In the genomic region with DNA sequence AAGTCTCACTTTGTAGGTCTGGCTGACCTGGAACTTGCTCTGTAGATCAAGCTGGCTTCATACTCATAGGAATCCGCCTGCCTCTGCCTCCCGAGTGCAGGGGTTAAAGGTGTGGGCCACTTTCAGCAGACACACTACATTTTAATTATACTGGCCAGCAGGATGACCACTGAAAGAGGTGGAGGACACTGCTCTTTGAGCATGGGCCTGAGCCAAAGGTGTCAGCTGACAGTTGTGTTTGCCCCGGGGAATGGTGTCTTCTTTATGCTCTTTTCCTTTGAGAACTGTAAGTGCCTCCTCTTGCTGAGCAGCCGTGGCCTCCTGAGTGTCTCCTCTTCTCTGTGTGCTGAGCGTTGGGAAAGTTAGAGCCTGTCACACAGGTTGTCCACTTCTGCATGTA, we compare ENCODE assay signal across 24 mouse cellular contexts.
"Had no signal": no experiment of that assay in that cellular context is flagged by ENCODE, and none has a peak within 500 bp of the region (broad histone marks: within the 10 kb centered on the region; RNA-seq: fewer than 3 reads in every experiment).

No protein-coding gene starts in this region.

- H3K27ac ChIP-seq: heart, embryonic 10.5 days; hindbrain, embryonic 10.5 days; hindbrain, embryonic 12.5 days; hindbrain, embryonic 14.5 days; intestine, embryonic 15.5 days; kidney, postnatal 0 days; layer of hippocampus, adult 2 months; left cerebral cortex, adult 2 months; limb, embryonic 10.5 days; limb, embryonic 12.5 days; liver, embryonic 13.5 days; liver, embryonic 15.5 days had no signal

- ATAC-seq: hindbrain, embryonic 16.5 days; inflammation-experienced regulatory T-cells, adult 6 months; intestine, postnatal 0 days; liver, postnatal 0 days had no signal

- H3K36me3 ChIP-seq: heart, embryonic 12.5 days; hindbrain, embryonic 10.5 days; hindbrain, embryonic 12.5 days; intestine, embryonic 15.5 days had no signal

- H3K9me3 ChIP-seq: heart, embryonic 10.5 days; heart, embryonic 12.5 days; hindbrain, embryonic 10.5 days; hindbrain, embryonic 12.5 days; intestine, embryonic 15.5 days; limb, embryonic 10.5 days; limb, embryonic 12.5 days; liver, embryonic 13.5 days; liver, embryonic 15.5 days had no signal

- H3K4me2 ChIP-seq: heart, embryonic 12.5 days; hindbrain, embryonic 12.5 days; hindbrain, embryonic 14.5 days; intestine, embryonic 15.5 days; limb, embryonic 12.5 days; liver, embryonic 11.5 days; liver, embryonic 13.5 days; liver, embryonic 15.5 days had no signal

- H3K9ac ChIP-seq: hindbrain, embryonic 12.5 days; hindbrain, embryonic 14.5 days; intestine, embryonic 15.5 days; limb, embryonic 12.5 days; liver, embryonic 13.5 days; liver, embryonic 15.5 days; liver, postnatal 0 days had no signal

- H3K4me3 ChIP-seq: heart, embryonic 10.5 days; heart, embryonic 12.5 days; hindbrain, embryonic 10.5 days; hindbrain, embryonic 12.5 days; intestine, embryonic 15.5 days; layer of hippocampus, adult 2 months; left cerebral cortex, adult 2 months; limb, embryonic 10.5 days; limb, embryonic 12.5 days; liver, embryonic 13.5 days; liver, embryonic 15.5 days had no signal

- DNase-seq: gastrocnemius, postnatal 14 days; gastrocnemius, postnatal 36 days; heart, adult 18-20 months; heart, postnatal 10 days; heart, postnatal 4 days; liver, embryonic 13.5 days; liver, postnatal 0 days; lung, adult 2 months had no signal

- H3K27me3 ChIP-seq: heart, embryonic 12.5 days; hindbrain, embryonic 12.5 days; intestine, embryonic 15.5 days; limb, embryonic 12.5 days; liver, embryonic 13.5 days; liver, embryonic 15.5 days had no signal
